Mouse (Mus musculus): ENCODE results near the gene Smad1.

The Smad1 gene

GRCm38 (mm10) chr8:79295276-79296105 is 103.8 kb downstream of the Smad1 start:
- peak; percentile 47 for DNase-seq (ENCODE audit: low spot score)

DNA sequence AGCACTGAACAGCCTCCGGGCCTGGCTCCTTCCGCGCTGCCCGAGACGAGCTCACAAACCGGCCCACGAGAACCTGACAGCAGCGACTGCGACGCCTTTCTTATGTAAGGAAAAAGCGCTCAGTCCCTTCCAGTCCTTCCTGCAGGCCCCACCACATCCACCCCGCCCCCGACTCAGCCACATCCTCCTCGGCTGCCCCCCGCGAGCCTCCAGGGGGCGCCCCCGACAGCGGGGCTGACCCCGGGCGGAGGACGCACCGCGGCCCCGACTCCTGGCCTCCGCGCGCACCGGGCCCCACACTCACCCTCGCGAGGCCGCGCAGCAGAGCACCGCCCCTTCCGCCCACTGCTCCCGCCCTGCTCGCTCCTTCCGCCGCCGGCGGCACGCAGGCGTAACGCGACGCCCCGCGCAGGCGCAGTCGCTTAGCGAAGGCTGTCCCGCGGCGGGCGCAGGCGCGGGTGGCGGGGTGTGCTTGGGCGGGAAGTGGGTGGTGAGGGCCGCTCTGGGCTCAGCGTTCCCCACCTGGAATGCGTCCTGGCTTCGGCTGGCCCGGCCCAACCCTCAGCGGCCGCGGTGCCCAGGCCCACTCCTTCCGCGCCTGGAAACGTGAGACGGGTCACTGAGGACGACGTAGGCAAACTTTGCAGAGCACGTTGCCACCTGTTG is 104.6 kb downstream of the Smad1 start, which contains the start of gene Mmaa:
Mmaa (minus strand) TSS at position 328 of the 666 bp plus-strand sequence.
- peak; percentile 97 for DNase-seq (ENCODE audit: low spot score)

GRCm38 (mm10) chr8:79293841-79294240 is 105.5 kb downstream of the Smad1 start:
- peak; percentile 15 for DNase-seq (ENCODE audit: low spot score)

GRCm38 (mm10) chr8:79292712-79293264 is 106.5 kb downstream of the Smad1 start:
- no peak for DNase-seq (ENCODE audit: low spot score)

DNA sequence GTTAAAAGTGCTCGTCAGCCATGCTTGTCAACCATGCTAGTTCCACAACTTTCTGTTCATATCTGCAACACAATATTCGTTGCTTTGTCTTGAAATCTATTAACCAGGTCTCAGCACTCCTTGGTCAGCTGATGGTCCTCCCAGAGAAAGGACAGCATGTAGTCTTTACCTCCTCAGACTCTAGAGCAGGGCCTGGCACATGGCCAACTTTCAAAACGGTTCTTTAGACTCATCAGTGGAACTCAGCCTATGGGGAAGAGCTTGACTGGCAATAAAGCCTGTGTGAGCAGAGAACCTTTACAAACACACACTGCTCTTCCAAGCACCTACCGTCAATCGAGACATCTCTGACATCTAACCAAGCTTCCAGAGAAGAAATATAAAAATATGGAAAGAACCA is 109.7 kb downstream of the Smad1 start:
- no peak for DNase-seq (ENCODE audit: low spot score)

DNA sequence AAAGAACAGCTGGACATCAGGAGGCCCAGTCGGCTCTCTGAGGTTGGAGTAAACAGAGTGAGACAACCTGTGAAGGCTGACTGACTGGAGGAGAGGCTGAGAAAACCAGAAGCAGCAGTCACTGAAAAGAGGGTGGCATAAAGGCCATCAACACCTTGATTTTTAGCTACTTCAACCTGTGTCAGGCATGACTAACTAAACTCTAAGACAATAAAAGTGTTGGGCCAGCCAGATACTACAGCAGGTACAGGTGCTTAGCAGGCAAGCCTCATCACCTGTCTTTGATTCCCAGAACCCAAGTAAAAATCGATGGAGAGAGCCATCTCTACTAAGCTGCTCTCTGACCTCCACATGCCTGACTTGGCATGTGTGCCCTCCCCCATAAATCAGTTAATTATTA is 110.6 kb downstream of the Smad1 start:
- DNase-seq (ENCODE audit: low spot score): no peak
